Mouse (Mus musculus): Measurements from ENCODE around the gene Angptl6. TPM values are rescaled to one million over a fixed set of nuclear protein-coding genes. Genes with fewer than 3 reads are reported as not detected.

Angptl6 gene
- 8.2 and 9.1 TPM in 2 replicates for polyA plus RNA-seq (2015; fragmentation: Nextera tagmentation; extraction: Ambion mirVana)

- peak within 1 kb of the TSS; percentile 87 for H3K9ac ChIP-seq (ENCODE audit: low read length)
- peaks cover 4% of the 10 kb centered on the region for H3K4me1 ChIP-seq (ENCODE audit: control insufficient read depth, insufficient read depth, low read length)
- no peaks in the 10 kb centered on the region for H3K9me3 ChIP-seq (replicated peaks; ENCODE audit: control insufficient read depth, low read length)
- WGBS, result 73% methylated on average over 13 of the region's 13 CpGs
- H3K27ac ChIP-seq (ENCODE audit: low read length), result peak within 1 kb of the TSS; percentile 95
- peak within 1 kb of the TSS; percentile 80 for H3K4me2 ChIP-seq (ENCODE audit: low read depth, low read length)
- H3K27me3 ChIP-seq (ENCODE audit: control insufficient read depth, insufficient read depth, low read length), result no peaks in the 10 kb centered on the region
- H3K36me3 ChIP-seq (ENCODE audit: control insufficient read depth, insufficient read depth, low read length), result no peaks in the 10 kb centered on the region
- H3K4me3 ChIP-seq (replicated peaks; ENCODE audit: low read length), result peak within 1 kb of the TSS; percentile 52
- no peak for ATAC-seq (ENCODE audit: insufficient read depth, low FRiP score)
Measured at GRCm38 (mm10) chr9:20879097-20879792, at the start of gene Angptl6. TSS of gene Angptl6 (minus strand) at chr9:20879727.

- H3K36me3 ChIP-seq (ENCODE audit: control insufficient read depth, insufficient read depth, low read length), result peaks cover 36% of the 10 kb centered on the region
Measured at GRCm38 (mm10) chr9:20923258-20923657, 43.7 kb upstream of the Angptl6 start.

GRCm38 (mm10) chr9:20916160-20916559 is 36.6 kb upstream of the Angptl6 start:
- Histone ChIP-seq H3K9me3 (replicated peaks; ENCODE audit: control insufficient read depth, low read length) (no peaks in the 10 kb centered on the region), H3K4me2 (ENCODE audit: low read depth, low read length) (no peak overlapping the region), H3K9ac (ENCODE audit: low read length) (no peak overlapping the region), H3K4me1 (ENCODE audit: control insufficient read depth, insufficient read depth, low read length) (no peaks in the 10 kb centered on the region), H3K27me3 (ENCODE audit: control insufficient read depth, insufficient read depth, low read length) (no peaks in the 10 kb centered on the region), H3K4me3 (replicated peaks; ENCODE audit: low read length) (no peak overlapping the region), H3K27ac (ENCODE audit: low read length) (no peak overlapping the region), H3K36me3 (ENCODE audit: control insufficient read depth, insufficient read depth, low read length) (peaks cover 52% of the 10 kb centered on the region)
- ATAC-seq (ENCODE audit: insufficient read depth, low FRiP score), result peak; percentile 21; the same call in 1 of the 2 replicates
- WGBS, result 74% methylated on average over 4 of the region's 4 CpGs

More at GRCm38 (mm10) chr9:20923258-20923657, 43.7 kb upstream of the Angptl6 start:
- WGBS, result 88% methylated on average over 3 of the region's 3 CpGs
- H3K27me3 ChIP-seq (ENCODE audit: control insufficient read depth, insufficient read depth, low read length), result no peaks in the 10 kb centered on the region
- no peak overlapping the region for H3K4me3 ChIP-seq (replicated peaks; ENCODE audit: low read length)
- H3K4me2 ChIP-seq (ENCODE audit: low read depth, low read length), result no peak overlapping the region
- H3K9ac ChIP-seq (ENCODE audit: low read length), result no peak overlapping the region
- no peaks in the 10 kb centered on the region for H3K4me1 ChIP-seq (ENCODE audit: control insufficient read depth, insufficient read depth, low read length)
- ATAC-seq (ENCODE audit: insufficient read depth, low FRiP score), result no peak
- no peak overlapping the region for H3K27ac ChIP-seq (ENCODE audit: low read length)
- H3K9me3 ChIP-seq (replicated peaks; ENCODE audit: control insufficient read depth, low read length), result no peaks in the 10 kb centered on the region

- no peak overlapping the region for H3K9ac ChIP-seq (ENCODE audit: low read length)
- WGBS, result 94% methylated on average over 9 of the region's 9 CpGs
- no peaks in the 10 kb centered on the region for H3K9me3 ChIP-seq (replicated peaks; ENCODE audit: control insufficient read depth, low read length)
- no peaks in the 10 kb centered on the region for H3K27me3 ChIP-seq (ENCODE audit: control insufficient read depth, insufficient read depth, low read length)
- H3K4me1 ChIP-seq (ENCODE audit: control insufficient read depth, insufficient read depth, low read length), result no peaks in the 10 kb centered on the region
- no peak for ATAC-seq (ENCODE audit: insufficient read depth, low FRiP score)
- no peak overlapping the region for H3K4me3 ChIP-seq (replicated peaks; ENCODE audit: low read length)
- H3K27ac ChIP-seq (ENCODE audit: low read length), result no peak overlapping the region
- H3K36me3 ChIP-seq (ENCODE audit: control insufficient read depth, insufficient read depth, low read length), result peaks cover 57% of the 10 kb centered on the region
- no peak overlapping the region for H3K4me2 ChIP-seq (ENCODE audit: low read depth, low read length)
Measured at GRCm38 (mm10) chr9:20909948-20910347, 30.4 kb upstream of the Angptl6 start.

- Histone ChIP-seq H3K4me1 (ENCODE audit: control insufficient read depth, insufficient read depth, low read length) (peaks cover 16% of the 10 kb centered on the region), H3K9ac (ENCODE audit: low read length) (peak overlapping the region; percentile 54), H3K27me3 (ENCODE audit: control insufficient read depth, insufficient read depth, low read length) (no peaks in the 10 kb centered on the region), H3K4me3 (replicated peaks; ENCODE audit: low read length) (no peak overlapping the region), H3K9me3 (replicated peaks; ENCODE audit: control insufficient read depth, low read length) (no peaks in the 10 kb centered on the region), H3K4me2 (ENCODE audit: low read depth, low read length) (0 out of 2 replicates have a peak overlapping the region, but pooled peaks have one; percentile 8), H3K36me3 (ENCODE audit: control insufficient read depth, insufficient read depth, low read length) (peaks cover 13% of the 10 kb centered on the region), H3K27ac (ENCODE audit: low read length) (peak overlapping the region; percentile 27; the same call in 1 of the 2 replicates)
- WGBS, result 21% methylated on average over 6 of the region's 6 CpGs
- no peak for ATAC-seq (ENCODE audit: insufficient read depth, low FRiP score)
Measured at GRCm38 (mm10) chr9:20902174-20902491, 22.6 kb upstream of the Angptl6 start.

- peaks cover 20% of the 10 kb centered on the region for H3K4me1 ChIP-seq (ENCODE audit: control insufficient read depth, insufficient read depth, low read length)
- no peak overlapping the region for H3K4me3 ChIP-seq (replicated peaks; ENCODE audit: low read length)
- 12% methylated on average over 13 of the region's 13 CpGs for WGBS
- ATAC-seq (ENCODE audit: insufficient read depth, low FRiP score), result no peak
- no peaks in the 10 kb centered on the region for H3K27me3 ChIP-seq (ENCODE audit: control insufficient read depth, insufficient read depth, low read length)
- H3K36me3 ChIP-seq (ENCODE audit: control insufficient read depth, insufficient read depth, low read length), result peaks cover 9% of the 10 kb centered on the region
- H3K9me3 ChIP-seq (replicated peaks; ENCODE audit: control insufficient read depth, low read length), result no peaks in the 10 kb centered on the region
- 0 out of 2 replicates have a peak overlapping the region, but pooled peaks have one; percentile 8 for H3K4me2 ChIP-seq (ENCODE audit: low read depth, low read length)
- peak overlapping the region; percentile 27; the same call in 1 of the 2 replicates for H3K27ac ChIP-seq (ENCODE audit: low read length)
- peak overlapping the region; percentile 54 for H3K9ac ChIP-seq (ENCODE audit: low read length)
Measured at GRCm38 (mm10) chr9:20901466-20902173, 22.1 kb upstream of the Angptl6 start.

- WGBS, result 3% methylated on average over 34 of the region's 34 CpGs
- H3K4me1 ChIP-seq (ENCODE audit: control insufficient read depth, insufficient read depth, low read length), result peaks cover 20% of the 10 kb centered on the region
- peak within 1 kb of the TSS; percentile 89 for H3K4me3 ChIP-seq (replicated peaks; ENCODE audit: low read length)
- ATAC-seq (ENCODE audit: insufficient read depth, low FRiP score), result peak; percentile 87
- peak within 1 kb of the TSS; percentile 96 for H3K9ac ChIP-seq (ENCODE audit: low read length)
- H3K36me3 ChIP-seq (ENCODE audit: control insufficient read depth, insufficient read depth, low read length), result peaks cover 18% of the 10 kb centered on the region
- H3K9me3 ChIP-seq (replicated peaks; ENCODE audit: control insufficient read depth, low read length), result no peaks in the 10 kb centered on the region
- peak within 1 kb of the TSS; percentile 83 for H3K4me2 ChIP-seq (ENCODE audit: low read depth, low read length)
- peak within 1 kb of the TSS; percentile 72 for H3K27ac ChIP-seq (ENCODE audit: low read length)
- H3K27me3 ChIP-seq (ENCODE audit: control insufficient read depth, insufficient read depth, low read length), result no peaks in the 10 kb centered on the region
Measured at GRCm38 (mm10) chr9:20898511-20899073, 19.1 kb upstream of the Angptl6 start, which contains the start of gene Eif3g. TSS of gene Eif3g (minus strand) at chr9:20898623.

GRCm38 (mm10) chr9:20897736-20898510 is 18.4 kb upstream of the Angptl6 start:
- Histone ChIP-seq H3K27ac (ENCODE audit: low read length) (peak overlapping the region; percentile 72), H3K4me2 (ENCODE audit: low read depth, low read length) (peak overlapping the region; percentile 83), H3K4me1 (ENCODE audit: control insufficient read depth, insufficient read depth, low read length) (peaks cover 20% of the 10 kb centered on the region), H3K36me3 (ENCODE audit: control insufficient read depth, insufficient read depth, low read length) (peaks cover 24% of the 10 kb centered on the region), H3K9me3 (replicated peaks; ENCODE audit: control insufficient read depth, low read length) (no peaks in the 10 kb centered on the region), H3K27me3 (ENCODE audit: control insufficient read depth, insufficient read depth, low read length) (no peaks in the 10 kb centered on the region), H3K9ac (ENCODE audit: low read length) (peak overlapping the region; percentile 96), H3K4me3 (replicated peaks; ENCODE audit: low read length) (peak overlapping the region; percentile 89)
- peak; percentile 52 for ATAC-seq (ENCODE audit: insufficient read depth, low FRiP score)
- WGBS, result 3% methylated on average over 35 of the region's 39 CpGs
